ENCODE assay signal across 10 mouse cellular contexts in the genomic region with DNA sequence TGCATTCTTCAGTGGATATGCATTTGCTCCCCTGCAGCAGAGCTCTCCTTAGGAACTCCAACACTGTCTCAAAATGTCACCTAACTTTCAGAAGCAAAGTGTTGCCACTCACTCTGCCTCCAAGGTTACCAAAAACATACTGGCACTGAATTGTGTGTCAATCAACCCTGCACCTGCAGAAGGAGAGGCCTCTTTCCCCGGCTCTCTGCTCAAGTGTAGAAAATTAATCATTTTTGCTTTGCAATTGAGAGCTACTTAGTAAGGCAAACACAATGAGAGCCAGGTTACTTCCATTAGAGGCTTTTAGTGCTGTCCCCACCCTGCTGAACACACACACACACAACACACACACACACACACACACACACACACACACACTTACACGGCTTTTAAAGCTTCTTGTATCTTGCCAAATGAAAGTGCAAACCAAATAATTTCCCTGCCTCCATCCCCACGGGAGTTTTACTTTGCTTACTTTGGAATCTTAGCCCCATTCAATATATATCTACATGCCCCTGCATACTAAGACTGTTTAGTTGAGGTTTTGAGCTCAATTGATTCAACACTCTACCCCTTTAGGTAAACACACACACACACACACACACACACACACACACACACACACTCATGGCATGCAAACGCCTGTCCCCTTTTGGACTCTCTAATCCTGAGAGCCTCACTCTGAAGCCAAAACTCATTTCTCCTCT. TPM values are rescaled to one million over a fixed set of nuclear protein-coding genes. Genes with fewer than 3 reads are reported as not detected.
A peak's percentile ranks its signal among the peaks of the same experiment; 100 is the strongest.
DNase-seq lines count a peak whose midpoint lies in the region; ATAC-seq and TF ChIP-seq lines count a peak whose summit lies in the region.
"Had no signal": no experiment of that assay in that cellular context is flagged by ENCODE, and none has a peak within 500 bp of the region (broad histone marks: within the 10 kb centered on the region; RNA-seq: fewer than 3 reads in every experiment).

No protein-coding gene starts in this region.

- peak; percentile 14 for DNase-seq in cerebellum, adult 11 months
- DNase-seq in cerebellum, adult 8-10 months: peak; percentile 28
- no peak for DNase-seq in hindbrain, embryonic 14.5 days (ENCODE audit: low spot score)
- DNase-seq in liver, postnatal 0 days: no peak
- no peak for DNase-seq in kidney, postnatal 36 days
- DNase-seq in heart, postnatal 25 days (ENCODE audit: low spot score): no peak
- DNase-seq: kidney, adult 2 months had no signal

- WGBS in hindbrain, embryonic 14.5 days: 43% methylated on average over 4 of the region's 4 CpGs
- 51% methylated on average over 4 of the region's 4 CpGs for WGBS in midbrain, embryonic 13.5 days
- WGBS in liver, postnatal 0 days (ENCODE audit: insufficient replicate concordance): 39% methylated on average over 4 of the region's 4 CpGs

- no peaks in the 10 kb centered on the region for H3K9me3 ChIP-seq in hindbrain, embryonic 14.5 days (ENCODE audit: control insufficient read depth, low read length)
- H3K9me3 ChIP-seq in midbrain, embryonic 13.5 days: no peaks in the 10 kb centered on the region
- no peaks in the 10 kb centered on the region for H3K9me3 ChIP-seq in liver, postnatal 0 days (ENCODE audit: low read length)

- peak overlapping the region; percentile 78; the same call in 1 of the 2 replicates for H3K9ac ChIP-seq in hindbrain, embryonic 14.5 days
- 0 out of 2 replicates have a peak overlapping the region, but pooled peaks have one; percentile 36 for H3K9ac ChIP-seq in midbrain, embryonic 13.5 days (replicated peaks)
- H3K9ac ChIP-seq in liver, postnatal 0 days (replicated peaks): no peak overlapping the region

- no peak for ATAC-seq in cerebellum, adult (ENCODE audit: insufficient number of reproducible peaks, low FRiP score, low TSS enrichment)
- ATAC-seq in hindbrain, embryonic 14.5 days (ENCODE audit: low FRiP score): no peak
- no peak for ATAC-seq in midbrain, embryonic 13.5 days
- ATAC-seq in liver, postnatal 0 days: no peak

- intact Hi-C loops in heart, postnatal 25 days (cut with DNase I): no loop called here

- H3K27ac ChIP-seq in hindbrain, embryonic 14.5 days: no peak overlapping the region; the same call in 1 of the 2 replicates
- no peak overlapping the region for H3K27ac ChIP-seq in midbrain, embryonic 13.5 days
- no peak overlapping the region for H3K27ac ChIP-seq in liver, postnatal 0 days (ENCODE audit: low read depth)

- peak overlapping the region; percentile 83 for H3K4me2 ChIP-seq in hindbrain, embryonic 14.5 days (replicated peaks)
- H3K4me2 ChIP-seq in midbrain, embryonic 13.5 days (replicated peaks): peak overlapping the region; percentile 95
- H3K4me2 ChIP-seq in liver, postnatal 0 days (ENCODE audit: low read depth, low read length): no peak overlapping the region

- TF ChIP-seq EP300 in liver, postnatal 0 days (IDR thresholded peaks at IDR 0.05; ENCODE audit: low read depth): no peak

- H3K36me3 ChIP-seq in hindbrain, embryonic 14.5 days (replicated peaks; ENCODE audit: control insufficient read depth, insufficient read depth): no peaks in the 10 kb centered on the region
- no peaks in the 10 kb centered on the region for H3K36me3 ChIP-seq in midbrain, embryonic 13.5 days
- no peaks in the 10 kb centered on the region for H3K36me3 ChIP-seq in liver, postnatal 0 days (replicated peaks; ENCODE audit: insufficient read depth, low read length)

- 0 out of 2 replicates have a peak, but pooled peaks cover 4% of the 10 kb centered on the region for H3K4me1 ChIP-seq in hindbrain, embryonic 14.5 days (replicated peaks; ENCODE audit: control insufficient read depth, insufficient read depth, low read length)
- H3K4me1 ChIP-seq in midbrain, embryonic 13.5 days (replicated peaks): peaks cover 24% of the 10 kb centered on the region
- no peaks in the 10 kb centered on the region; the same call in 1 of the 2 replicates for H3K4me1 ChIP-seq in liver, postnatal 0 days (ENCODE audit: insufficient read depth)

- H3K27me3 ChIP-seq in hindbrain, embryonic 14.5 days (ENCODE audit: control insufficient read depth, insufficient read depth, low read length): 0 out of 2 replicates have a peak, but pooled peaks cover 4% of the 10 kb centered on the region
- H3K27me3 ChIP-seq in midbrain, embryonic 13.5 days: peaks cover 14% of the 10 kb centered on the region; the same call in 1 of the 2 replicates
- H3K27me3 ChIP-seq in liver, postnatal 0 days (ENCODE audit: insufficient read depth, low read length): peaks cover 23% of the 10 kb centered on the region

- H3K4me3 ChIP-seq in hindbrain, embryonic 14.5 days (replicated peaks; ENCODE audit: low read length): peak overlapping the region; percentile 73
- peak overlapping the region; percentile 70 for H3K4me3 ChIP-seq in midbrain, embryonic 13.5 days (replicated peaks)
- no peak overlapping the region for H3K4me3 ChIP-seq in liver, postnatal 0 days (ENCODE audit: low read depth, low read length)

- no peak for TF ChIP-seq CTCF in liver, postnatal 0 days (IDR thresholded peaks at IDR 0.05; ENCODE audit: low read depth)

RNA-seq across cellular contexts. Expression of gene Kctd8, which starts 2.4 kb away (rescaled TPM):
- 25.4 and 28.1 TPM in 2 replicates for polyA plus RNA-seq in hindbrain, embryonic 14.5 days (2014; fragmentation: Nextera tagmentation; extraction: Ambion mirVana)
- polyA plus RNA-seq in midbrain, embryonic 13.5 days (2015; fragmentation: Nextera tagmentation; extraction: Ambion mirVana): 6.7 and 7.3 TPM in 2 replicates
- not detected in 2 replicates for polyA plus RNA-seq in liver, postnatal 0 days (2015; fragmentation: Nextera tagmentation; extraction: Ambion mirVana)
- total RNA-seq in heart, postnatal 25 days (2021): under 1 TPM; 0.28 to 0.60 TPM
- total RNA-seq: gastrocnemius, adult 18-20 months had no signal

Comparison
In these comparisons a context has a peak if more than half of its experiments do, and no peak if none do; other contexts are left out.
1. DNase-seq: peak in cerebellum, adult 11 months (single experiment) and cerebellum, adult 8-10 months (single experiment); none in hindbrain, embryonic 14.5 days (single experiment), liver, postnatal 0 days (single experiment), kidney, postnatal 36 days (0 of 2) and heart, postnatal 25 days (single experiment).